Comparison of ENCODE assay signal across 9 mouse cellular contexts in genomic region chr12:111670371-111670971, GRCm38 (mm10). TPM values are rescaled to one million over a fixed set of nuclear protein-coding genes. Genes with fewer than 3 reads are reported as not detected.
DNase-seq lines count a peak whose midpoint lies in the region; ATAC-seq and TF ChIP-seq lines count a peak whose summit lies in the region.
"Had no signal": no experiment of that assay in that cellular context is flagged by ENCODE, and none has a peak within 500 bp of the region (broad histone marks: within the 10 kb centered on the region; RNA-seq: fewer than 3 reads in every experiment).

No protein-coding gene starts in this region.

- no peak overlapping the region for H3K27ac ChIP-seq in kidney, postnatal 0 days
- H3K27ac ChIP-seq in stomach, postnatal 0 days (replicated peaks), result peak overlapping the region; percentile 69

- 18% methylated on average over 29 of the region's 29 CpGs for WGBS in kidney, postnatal 0 days
- 20% methylated on average over 28 of the region's 29 CpGs for WGBS in stomach, postnatal 0 days

- H3K9ac ChIP-seq in kidney, postnatal 0 days (ENCODE audit: low read depth, low read length), result no peak overlapping the region
- peak overlapping the region; percentile 76 for H3K9ac ChIP-seq in stomach, postnatal 0 days (ENCODE audit: low read length)

- peaks cover 17% of the 10 kb centered on the region for H3K27me3 ChIP-seq in kidney, postnatal 0 days (ENCODE audit: insufficient read depth, low read length)
- no peaks in the 10 kb centered on the region for H3K27me3 ChIP-seq in stomach, postnatal 0 days (ENCODE audit: control insufficient read depth, insufficient read depth, low read length)
- H3K27me3 ChIP-seq: CH12.LX had no signal

- intact Hi-C loops in gastrocnemius, postnatal 36 days (cut with DNase I), result no loop called here

- peak; percentile 10; the same call in 1 of the 2 replicates for ATAC-seq in frontal cortex, adult (ENCODE audit: low TSS enrichment)
- 0 out of 2 replicates have a peak, but pooled peaks have one; percentile 14 for ATAC-seq in kidney, postnatal 0 days (replicated peaks; ENCODE audit: low FRiP score, low read depth)
- ATAC-seq in stomach, postnatal 0 days (ENCODE audit: low FRiP score, low TSS enrichment), result peak; percentile 16

- H3K36me3 ChIP-seq in kidney, postnatal 0 days (ENCODE audit: insufficient read depth, low read length), result no peaks in the 10 kb centered on the region
- no peaks in the 10 kb centered on the region for H3K36me3 ChIP-seq in stomach, postnatal 0 days (ENCODE audit: control insufficient read depth, insufficient read depth, low read length)

- H3K9me3 ChIP-seq in kidney, postnatal 0 days (replicated peaks; ENCODE audit: low read length), result no peaks in the 10 kb centered on the region
- no peaks in the 10 kb centered on the region for H3K9me3 ChIP-seq in stomach, postnatal 0 days (ENCODE audit: control insufficient read depth, low read length)

- peak overlapping the region; percentile 46 for H3K4me3 ChIP-seq in kidney, postnatal 0 days (replicated peaks; ENCODE audit: low read depth, low read length)
- H3K4me3 ChIP-seq in stomach, postnatal 0 days (ENCODE audit: low read depth, low read length), result peak overlapping the region; percentile 66

- peaks cover 33% of the 10 kb centered on the region for H3K4me1 ChIP-seq in kidney, postnatal 0 days (replicated peaks; ENCODE audit: insufficient read depth, low read length)
- 0 out of 2 replicates have a peak, but pooled peaks cover 5% of the 10 kb centered on the region for H3K4me1 ChIP-seq in stomach, postnatal 0 days (replicated peaks; ENCODE audit: control insufficient read depth, insufficient read depth)

- DNase-seq in kidney, adult 11 months, result peak; percentile 47
- DNase-seq in kidney, adult 8-10 months, result no peak
- DNase-seq in cerebellum, adult 11-12 months, result peak; percentile 90
- DNase-seq in kidney, postnatal 0 days (ENCODE audit: low spot score), result no peak
- DNase-seq in lung, postnatal 4 days, result peak; percentile 57 to 64
- peak; percentile 45 for DNase-seq in stomach, postnatal 0 days (ENCODE audit: low spot score)
- DNase-seq in gastrocnemius, postnatal 36 days, result no peak

- H3K4me2 ChIP-seq in kidney, postnatal 0 days (ENCODE audit: low read length), result peak overlapping the region; percentile 90
- peak overlapping the region; percentile 91 for H3K4me2 ChIP-seq in stomach, postnatal 0 days (replicated peaks; ENCODE audit: low read depth)

- no peak for TF ChIP-seq CTCF in kidney, postnatal 0 days (IDR thresholded peaks at IDR 0.05; ENCODE audit: low read depth)
- TF ChIP-seq CTCF in stomach, postnatal 0 days (IDR thresholded peaks at IDR 0.05; ENCODE audit: low read depth), result no peak

- no peak for TF ChIP-seq EP300 in stomach, postnatal 0 days (optimal IDR thresholded peaks at IDR 0.05)

RNA-seq across cellular contexts. Expression of gene Ckb, which starts 1.7 kb away (rescaled TPM):
- 135 and 148 TPM in 2 replicates for polyA plus RNA-seq in kidney, postnatal 0 days (2015; fragmentation: Nextera tagmentation; extraction: Ambion mirVana)
- 532 and 573 TPM in 2 replicates for polyA plus RNA-seq in stomach, postnatal 0 days (2015; fragmentation: Nextera tagmentation; extraction: Ambion mirVana)
- 1 to 10 TPM; 7.9 to 8.3 TPM for total RNA-seq in gastrocnemius, postnatal 36 days (2021)

RNA-seq across cellular contexts. Expression of gene Trmt61a, which starts 7.4 kb away (rescaled TPM):
- polyA plus RNA-seq in kidney, postnatal 0 days (2015; fragmentation: Nextera tagmentation; extraction: Ambion mirVana), result 6.3 and 6.8 TPM in 2 replicates
- polyA plus RNA-seq in stomach, postnatal 0 days (2015; fragmentation: Nextera tagmentation; extraction: Ambion mirVana), result 7.4 and 8.5 TPM in 2 replicates
- 1 to 10 TPM; 1.8 to 4.1 TPM for total RNA-seq in gastrocnemius, postnatal 36 days (2021)

RNA-seq across cellular contexts. Expression of gene Bag5, which starts 42.6 kb away (rescaled TPM):
- 45.7 and 48.9 TPM in 2 replicates for polyA plus RNA-seq in kidney, postnatal 0 days (2015; fragmentation: Nextera tagmentation; extraction: Ambion mirVana)
- 34.9 and 36.9 TPM in 2 replicates for polyA plus RNA-seq in stomach, postnatal 0 days (2015; fragmentation: Nextera tagmentation; extraction: Ambion mirVana)
- total RNA-seq in gastrocnemius, postnatal 36 days (2021), result 10 to 100 TPM; 12.4 to 13.5 TPM

RNA-seq across cellular contexts. Expression of gene Apopt1, which starts 42.6 kb away (rescaled TPM):
- 57.8 and 61.4 TPM in 2 replicates for polyA plus RNA-seq in kidney, postnatal 0 days (2015; fragmentation: Nextera tagmentation; extraction: Ambion mirVana)
- 41.8 and 42.8 TPM in 2 replicates for polyA plus RNA-seq in stomach, postnatal 0 days (2015; fragmentation: Nextera tagmentation; extraction: Ambion mirVana)
- total RNA-seq in gastrocnemius, postnatal 36 days (2021), result 10 to 100 TPM; 34.9 to 38.0 TPM

Comparison
In these comparisons a context has a peak if more than half of its experiments do, and no peak if none do; other contexts are left out.
1. DNase-seq: peak in kidney, adult 11 months (single experiment), cerebellum, adult 11-12 months (single experiment), lung, postnatal 4 days (2 of 2) and stomach, postnatal 0 days (single experiment); none in kidney, adult 8-10 months (0 of 2), kidney, postnatal 0 days (single experiment) and gastrocnemius, postnatal 36 days (0 of 2).
2. Peak in every context shown above with its lines, with median percentiles within 50 percentile points of each other: ATAC-seq.